ENCODE assay signal across 9 mouse cellular contexts in the genomic region with DNA sequence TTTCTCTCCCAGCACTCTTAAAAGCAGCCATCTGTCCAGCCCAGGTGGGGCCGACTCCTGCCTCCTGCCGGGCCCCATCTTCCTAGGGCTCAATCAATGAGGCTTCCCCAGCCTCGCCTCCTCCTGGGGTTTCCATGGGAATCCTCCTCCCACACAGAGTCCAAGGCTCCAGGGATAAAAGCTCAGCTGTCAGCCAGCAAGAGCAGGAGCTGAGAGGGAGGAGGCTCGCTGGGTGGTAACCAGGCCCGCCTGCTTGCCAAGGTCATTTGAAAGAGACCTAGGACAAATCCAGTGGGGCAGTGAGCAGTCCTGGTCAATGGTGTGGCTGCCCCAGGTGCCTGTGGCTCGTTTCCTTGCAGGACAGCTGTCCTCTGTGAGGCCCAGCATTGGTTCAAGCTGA. TPM values are rescaled to one million over a fixed set of nuclear protein-coding genes. Genes with fewer than 3 reads are reported as not detected.
DNase-seq lines count a peak whose midpoint lies in the region; ATAC-seq and TF ChIP-seq lines count a peak whose summit lies in the region.
"Had no signal": no experiment of that assay in that cellular context is flagged by ENCODE, and none has a peak within 500 bp of the region (broad histone marks: within the 10 kb centered on the region; RNA-seq: fewer than 3 reads in every experiment).

No protein-coding gene starts in this region.

- H3K4me1 ChIP-seq in intestine, embryonic 15.5 days (replicated peaks), result peaks cover 27% of the 10 kb centered on the region
- H3K4me1 ChIP-seq in intestine, postnatal 0 days (replicated peaks; ENCODE audit: control insufficient read depth, insufficient read depth, low read length), result 0 out of 2 replicates have a peak, but pooled peaks cover 3% of the 10 kb centered on the region
- H3K4me1 ChIP-seq in forebrain, embryonic 12.5 days, result peaks cover 71% of the 10 kb centered on the region
- peaks cover 77% of the 10 kb centered on the region for H3K4me1 ChIP-seq in midbrain, embryonic 12.5 days

- H3K4me2 ChIP-seq in intestine, embryonic 15.5 days (replicated peaks), result no peak overlapping the region
- H3K4me2 ChIP-seq in intestine, postnatal 0 days (replicated peaks; ENCODE audit: low read depth), result no peak overlapping the region
- peak overlapping the region; percentile 37 for H3K4me2 ChIP-seq in forebrain, embryonic 12.5 days
- peak overlapping the region; percentile 71 for H3K4me2 ChIP-seq in midbrain, embryonic 12.5 days (replicated peaks)

- peak; percentile 55 for ATAC-seq in intestine, embryonic 15.5 days
- no peak for ATAC-seq in intestine, postnatal 0 days
- peak; percentile 70 for ATAC-seq in forebrain, embryonic 12.5 days (ENCODE audit: low FRiP score)
- ATAC-seq in midbrain, embryonic 12.5 days (ENCODE audit: low FRiP score, low read depth), result peak; percentile 71
- no peak for ATAC-seq in inflammation-experienced regulatory T-cells, adult 6 months

- no peak for TF ChIP-seq CTCF in intestine, postnatal 0 days (IDR thresholded peaks at IDR 0.05; ENCODE audit: low read depth)

- H3K27me3 ChIP-seq in intestine, embryonic 15.5 days (replicated peaks), result no peaks in the 10 kb centered on the region
- no peaks in the 10 kb centered on the region for H3K27me3 ChIP-seq in intestine, postnatal 0 days (replicated peaks; ENCODE audit: control insufficient read depth, insufficient read depth, low read length)
- no peaks in the 10 kb centered on the region for H3K27me3 ChIP-seq in forebrain, embryonic 12.5 days
- H3K27me3 ChIP-seq in midbrain, embryonic 12.5 days, result no peaks in the 10 kb centered on the region

- no peak overlapping the region for H3K9ac ChIP-seq in intestine, embryonic 15.5 days
- no peak overlapping the region for H3K9ac ChIP-seq in intestine, postnatal 0 days (ENCODE audit: low read depth, low read length)
- H3K9ac ChIP-seq in forebrain, embryonic 12.5 days, result no peak overlapping the region
- H3K9ac ChIP-seq in midbrain, embryonic 12.5 days (replicated peaks), result peak overlapping the region; percentile 17; the same call in 1 of the 2 replicates

- 28% methylated on average over 6 of the region's 6 CpGs for WGBS in intestine, embryonic 15.5 days
- WGBS in intestine, postnatal 0 days, result 29% methylated on average over 6 of the region's 6 CpGs
- WGBS in forebrain, embryonic 12.5 days, result 2% methylated on average over 6 of the region's 6 CpGs
- WGBS in midbrain, embryonic 12.5 days, result 2% methylated on average over 6 of the region's 6 CpGs

- no peak overlapping the region for H3K27ac ChIP-seq in intestine, embryonic 15.5 days
- H3K27ac ChIP-seq in intestine, postnatal 0 days (ENCODE audit: low read depth, low read length), result no peak overlapping the region
- H3K27ac ChIP-seq in forebrain, embryonic 12.5 days, result peak overlapping the region; percentile 89
- H3K27ac ChIP-seq in midbrain, embryonic 12.5 days (replicated peaks), result peak overlapping the region; percentile 81

- peak; percentile 80 for DNase-seq in kidney, adult 9 months
- no peak for DNase-seq in cerebellum, postnatal 4 days (ENCODE audit: low spot score in 2 of 2)
- DNase-seq in lung, postnatal 4 days, result no peak

- no peaks in the 10 kb centered on the region for H3K9me3 ChIP-seq in intestine, embryonic 15.5 days
- 0 out of 2 replicates have a peak, but pooled peaks cover 8% of the 10 kb centered on the region for H3K9me3 ChIP-seq in intestine, postnatal 0 days (ENCODE audit: control insufficient read depth)
- H3K9me3 ChIP-seq in forebrain, embryonic 12.5 days, result peaks cover 9% of the 10 kb centered on the region; the same call in 1 of the 2 replicates
- 0 out of 2 replicates have a peak, but pooled peaks cover 6% of the 10 kb centered on the region for H3K9me3 ChIP-seq in midbrain, embryonic 12.5 days

- H3K36me3 ChIP-seq in intestine, embryonic 15.5 days, result 0 out of 2 replicates have a peak, but pooled peaks cover 2% of the 10 kb centered on the region
- H3K36me3 ChIP-seq in intestine, postnatal 0 days (ENCODE audit: control insufficient read depth, insufficient read depth), result no peaks in the 10 kb centered on the region
- H3K36me3 ChIP-seq in forebrain, embryonic 12.5 days (replicated peaks), result peaks cover 13% of the 10 kb centered on the region
- H3K36me3 ChIP-seq in midbrain, embryonic 12.5 days, result peaks cover 14% of the 10 kb centered on the region

- no peak overlapping the region for H3K4me3 ChIP-seq in intestine, embryonic 15.5 days (replicated peaks)
- H3K4me3 ChIP-seq in intestine, postnatal 0 days (ENCODE audit: low read depth, low read length), result no peak overlapping the region
- H3K4me3 ChIP-seq in forebrain, embryonic 12.5 days (replicated peaks), result no peak overlapping the region
- no peak overlapping the region for H3K4me3 ChIP-seq in midbrain, embryonic 12.5 days
- H3K4me3 ChIP-seq: myocyte had no signal

RNA-seq across cellular contexts. Expression of a gene that starts 5.5 kb away (rescaled TPM):
- polyA plus RNA-seq in intestine, embryonic 15.5 days (2015; fragmentation: Nextera tagmentation; extraction: Ambion mirVana), result 29.3 and 29.9 TPM in 2 replicates
- polyA plus RNA-seq in intestine, postnatal 0 days (2015; fragmentation: Nextera tagmentation; extraction: Ambion mirVana), result 23.4 and 25.0 TPM in 2 replicates
- 81.1 and 81.2 TPM in 2 replicates for polyA plus RNA-seq in forebrain, embryonic 12.5 days (2016; fragmentation: Nextera tagmentation; extraction: Ambion mirVana)
- 122 and 126 TPM in 2 replicates for polyA plus RNA-seq in midbrain, embryonic 12.5 days (2016; fragmentation: Nextera tagmentation; extraction: Ambion mirVana)
- polyA plus RNA-seq in inflammation-experienced regulatory T-cells, adult 6 months (2017; shearing (Covaris generic)), result under 1 TPM in 1 of 3 experiments, not detected in 2; 0.16 TPM

Comparison
In these comparisons a context has a peak if more than half of its experiments do, and no peak if none do; other contexts are left out.
1. ATAC-seq: peak in intestine, embryonic 15.5 days (single experiment), forebrain, embryonic 12.5 days (single experiment) and midbrain, embryonic 12.5 days (single experiment); none in intestine, postnatal 0 days (single experiment) and inflammation-experienced regulatory T-cells, adult 6 months (single experiment).
2. H3K27ac ChIP-seq: peak in forebrain, embryonic 12.5 days (single experiment) and midbrain, embryonic 12.5 days (single experiment); none in intestine, embryonic 15.5 days (single experiment) and intestine, postnatal 0 days (single experiment).
3. H3K4me2 ChIP-seq: peak in forebrain, embryonic 12.5 days (single experiment) and midbrain, embryonic 12.5 days (single experiment); none in intestine, embryonic 15.5 days (single experiment) and intestine, postnatal 0 days (single experiment).
4. RNA of a gene that starts 5.5 kb away (polyA plus RNA-seq): 122 to 126 TPM in midbrain, embryonic 12.5 days, 81.1 to 81.2 TPM in forebrain, embryonic 12.5 days, 29.3 to 29.9 TPM in intestine, embryonic 15.5 days and 23.4 to 25.0 TPM in intestine, postnatal 0 days; 0.16 TPM in inflammation-experienced regulatory T-cells, adult 6 months; every median in the first group is over 10 times any median in the second.